Mouse (Mus musculus): ENCODE data around the gene 4931422A03Rik. TPM values are rescaled to one million over a fixed set of nuclear protein-coding genes. Genes with fewer than 3 reads are reported as not detected.

The 4931422A03Rik gene
- total and polyA plus RNA-seq, 3 experiments = 0.50 to 4.9 TPM; not detected in 1

DNA sequence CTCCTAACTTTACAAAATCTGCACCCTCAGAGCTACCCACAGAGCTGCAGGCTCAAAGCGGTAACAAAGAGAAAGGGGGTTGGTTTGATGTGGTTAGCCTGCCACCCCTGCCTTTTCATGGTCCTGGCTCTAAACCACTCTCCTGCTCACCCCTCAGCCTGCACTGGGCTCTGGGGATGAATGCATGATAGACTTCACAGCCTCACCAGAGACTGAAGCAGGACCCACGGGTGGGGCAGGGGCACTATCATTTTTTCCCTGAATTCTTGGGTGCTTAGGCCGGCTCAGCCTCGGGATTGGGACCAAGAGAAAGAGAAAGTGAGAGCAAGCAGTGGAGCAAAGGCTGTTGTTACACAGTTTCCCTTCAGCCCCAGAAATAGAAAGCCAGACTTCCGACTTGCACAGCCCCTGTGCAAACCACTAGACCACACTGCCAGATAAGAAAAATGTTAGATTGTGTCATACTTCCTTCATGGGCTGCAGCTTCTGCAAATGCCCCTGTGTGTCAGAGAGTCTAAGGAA, 82.5 kb downstream of the 4931422A03Rik start (continued):
- TF ChIP-seq CTCF (IDR thresholded peaks at IDR 0.05 in 2 of 3, conservative IDR thresholded peaks at IDR 0.05 in 1 of 3; ENCODE audit: control insufficient read depth in 1 of 3, insufficient read depth in 1 of 3, low read depth in 2 of 3, low read length in 3 of 3, poor library complexity in 1 of 3, severe bottlenecking in 1 of 3) (no peak), SMC3 (IDR thresholded peaks at IDR 0.05; ENCODE audit: low read depth, low read length) (no peak), UBTF (IDR thresholded peaks at IDR 0.05; ENCODE audit: borderline replicate concordance, insufficient read depth, low read depth, low read length) (no peak), GATA1 (IDR thresholded peaks at IDR 0.05; ENCODE audit: low read depth, low read length) (peak; percentile 93), EP300 (IDR thresholded peaks at IDR 0.05; ENCODE audit: low read depth in 1 of 2, low read length in 2 of 2) (peak; percentile 78 to 84), E2F4 (IDR thresholded peaks at IDR 0.05; ENCODE audit: borderline replicate concordance, low read depth, low read length) (no peak), TCF12 (IDR thresholded peaks at IDR 0.05; ENCODE audit: low read depth, low read length) (peak; percentile 40; the same call in 1 of the 2 replicates)

DNA sequence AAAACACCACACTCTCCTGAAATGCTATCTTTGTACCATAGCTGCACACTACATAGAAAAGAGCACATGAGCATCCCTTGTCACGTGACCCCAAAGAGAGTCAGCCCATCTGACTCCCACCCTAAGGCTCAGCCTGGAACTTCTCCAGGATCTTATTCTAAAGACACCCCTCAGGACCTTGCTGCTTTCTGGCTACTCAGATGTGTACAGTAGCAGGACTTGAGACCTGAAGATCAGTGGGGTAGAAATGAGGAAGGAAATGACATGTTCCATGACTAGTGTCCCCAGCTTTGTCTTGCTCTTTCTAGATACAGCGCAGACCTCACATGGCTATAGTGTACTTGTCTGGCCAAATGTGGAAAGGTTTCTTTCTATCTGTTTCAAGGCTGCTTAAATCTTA, 83.3 kb downstream of the 4931422A03Rik start:
- DNase-seq (ENCODE audit: low read depth, low spot score) = peak; percentile 91
- H3K9ac ChIP-seq (ENCODE audit: control insufficient read depth, low read depth, low read length, poor library complexity, severe bottlenecking) = peak overlapping the region; percentile 73
- TF ChIP-seq CHD2 (IDR thresholded peaks at IDR 0.05; ENCODE audit: low read length) (no peak), POLR2AphosphoS2 (IDR thresholded peaks at IDR 0.05; ENCODE audit: low read length) (no peak), POLR2AphosphoS5 (IDR thresholded peaks at IDR 0.05; ENCODE audit: borderline replicate concordance, low read depth, low read length) (no peak), MYC (IDR thresholded peaks at IDR 0.05; ENCODE audit: low read depth, low read length) (peak; percentile 80), GATA1 (IDR thresholded peaks at IDR 0.05; ENCODE audit: low read depth, low read length) (peak; percentile 25; the same call in 1 of the 2 replicates), TAL1 (IDR thresholded peaks at IDR 0.05; ENCODE audit: low read length) (peak; percentile 52), CTCF (IDR thresholded peaks at IDR 0.05 in 2 of 3, conservative IDR thresholded peaks at IDR 0.05 in 1 of 3; ENCODE audit: control insufficient read depth in 1 of 3, insufficient read depth in 1 of 3, low read depth in 2 of 3, low read length in 3 of 3, poor library complexity in 1 of 3, severe bottlenecking in 1 of 3) (no peak), TBP (IDR thresholded peaks at IDR 0.05; ENCODE audit: low read depth, low read length) (peak; percentile 81), USF1 (IDR thresholded peaks at IDR 0.05; ENCODE audit: low read depth, low read length) (peak; percentile 93), MAX (IDR thresholded peaks at IDR 0.05; ENCODE audit: low read length) (peak; percentile 82; the same call in 1 of the 2 replicates), MXI1 (IDR thresholded peaks at IDR 0.05; ENCODE audit: low read depth, low read length) (0 out of 2 replicates have a peak, but pooled peaks have one; percentile 32), NELFE (IDR thresholded peaks at IDR 0.05; ENCODE audit: low read depth, low read length) (peak; percentile 46; the same call in 1 of the 2 replicates), RCOR1 (IDR thresholded peaks at IDR 0.05; ENCODE audit: low read depth, low read length) (0 out of 2 replicates have a peak, but pooled peaks have one; percentile 28), BHLHE40 (IDR thresholded peaks at IDR 0.05; ENCODE audit: borderline replicate concordance, low read depth, low read length) (peak; percentile 80; the same call in 1 of the 2 replicates), JUND (IDR thresholded peaks at IDR 0.05; ENCODE audit: low read depth, low read length) (no peak), SIN3A (IDR thresholded peaks at IDR 0.05; ENCODE audit: low read length) (peak; percentile 25; the same call in 1 of the 2 replicates), USF2 (IDR thresholded peaks at IDR 0.05; ENCODE audit: borderline replicate concordance in 1 of 2, insufficient read depth in 1 of 2, low read depth in 1 of 2, low read length in 2 of 2) (peak; percentile 27 to 69; a peak in 1 of 4 replicates), UBTF (IDR thresholded peaks at IDR 0.05; ENCODE audit: borderline replicate concordance, insufficient read depth, low read depth, low read length) (no peak), ZKSCAN1 (IDR thresholded peaks at IDR 0.05; ENCODE audit: low read depth, low read length) (no peak), EP300 (IDR thresholded peaks at IDR 0.05; ENCODE audit: low read depth in 1 of 2, low read length in 2 of 2) (peak; percentile 57 to 74), ETS1 (IDR thresholded peaks at IDR 0.05; ENCODE audit: low read depth, low read length) (peak; percentile 77), GABPA (IDR thresholded peaks at IDR 0.05; ENCODE audit: low read depth, low read length) (no peak), E2F4 (IDR thresholded peaks at IDR 0.05; ENCODE audit: borderline replicate concordance, low read depth, low read length) (peak; percentile 34; the same call in 1 of the 2 replicates), MEF2A (IDR thresholded peaks at IDR 0.05; ENCODE audit: extremely low read depth, insufficient replicate concordance, low read depth, low read length, poor library complexity, severe bottlenecking) (no peak), ELF1 (IDR thresholded peaks at IDR 0.05; ENCODE audit: low read depth, low read length) (no peak)
- H3K27me3 ChIP-seq (ENCODE audit: control insufficient read depth in 1 of 2, insufficient read depth in 2 of 2, low read length in 2 of 2) = no peaks in the 10 kb centered on the region
- H3K36me3 ChIP-seq (ENCODE audit: control insufficient read depth in 1 of 2, insufficient read depth in 2 of 2, low read length in 2 of 2) = peaks cover 0 to 19% of the 10 kb centered on the region in 2 experiments; a peak in 2 of 4 replicates
- no peaks in the 10 kb centered on the region; the same call in 1 of the 2 replicates for H3K79me2 ChIP-seq (ENCODE audit: control insufficient read depth, insufficient read depth, low read length, poor library complexity)
- peak overlapping the region in 1 of 2 experiments; percentile 37; a peak in 1 of 4 replicates for H3K4me3 ChIP-seq (ENCODE audit: control insufficient read depth in 1 of 2, insufficient read depth in 1 of 2, low read depth in 2 of 2, low read length in 2 of 2)
- H3K9me3 ChIP-seq (replicated peaks; ENCODE audit: insufficient read depth, low read length) = no peaks in the 10 kb centered on the region
- peak overlapping the region; percentile 94 for H3K27ac ChIP-seq (ENCODE audit: control insufficient read depth, low read depth, low read length)
- peaks cover 5 to 24% of the 10 kb centered on the region in 2 experiments for H3K4me1 ChIP-seq (ENCODE audit: control insufficient read depth in 1 of 2, insufficient read depth in 2 of 2, low read length in 2 of 2)
